31 mouse cellular contexts compared by ENCODE assay signal in the genomic region with DNA sequence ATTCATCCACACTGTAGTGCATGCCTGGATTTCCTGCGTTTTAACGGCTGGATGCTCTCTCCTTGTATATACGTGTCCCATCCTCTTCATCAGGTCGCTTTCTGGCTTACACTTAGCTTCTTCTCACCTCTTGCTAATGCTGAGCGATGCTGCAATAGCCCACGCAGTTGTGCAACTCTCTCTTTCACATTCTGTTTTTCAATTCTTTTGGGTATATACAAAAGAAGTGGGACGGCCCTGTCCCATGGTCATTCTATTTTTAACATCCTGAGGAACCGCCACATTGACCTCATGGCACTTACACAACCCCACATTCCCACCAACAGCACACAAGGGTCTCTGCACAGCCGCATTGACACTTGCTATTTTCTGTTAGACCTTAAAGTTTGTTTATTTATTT. TPM values are rescaled to one million over a fixed set of nuclear protein-coding genes. Genes with fewer than 3 reads are reported as not detected.
DNase-seq lines count a peak whose midpoint lies in the region; ATAC-seq and TF ChIP-seq lines count a peak whose summit lies in the region.
"Had no signal": no experiment of that assay in that cellular context is flagged by ENCODE, and none has a peak within 500 bp of the region (broad histone marks: within the 10 kb centered on the region; RNA-seq: fewer than 3 reads in every experiment).

No protein-coding gene starts in this region.

- no peaks in the 10 kb centered on the region for H3K36me3 ChIP-seq in lung, embryonic 16.5 days (ENCODE audit: control insufficient read depth, insufficient read depth, low read length)
- H3K36me3 ChIP-seq in midbrain, postnatal 0 days (ENCODE audit: insufficient read depth, low read length): no peaks in the 10 kb centered on the region
- H3K36me3 ChIP-seq: limb, embryonic 12.5 days; liver, embryonic 12.5 days; midbrain, embryonic 10.5 days; midbrain, embryonic 15.5 days; neural tube, embryonic 13.5 days had no signal

- H3K27me3 ChIP-seq in lung, embryonic 16.5 days (ENCODE audit: control insufficient read depth, insufficient read depth, low read depth, low read length): peaks cover 14% of the 10 kb centered on the region
- peaks cover 24% of the 10 kb centered on the region for H3K27me3 ChIP-seq in midbrain, postnatal 0 days (ENCODE audit: insufficient read depth, low read length)

- H3K9me3 ChIP-seq in lung, embryonic 16.5 days (ENCODE audit: control insufficient read depth, low read length): no peaks in the 10 kb centered on the region
- no peaks in the 10 kb centered on the region for H3K9me3 ChIP-seq in midbrain, postnatal 0 days (ENCODE audit: low read length)
- H3K9me3 ChIP-seq: limb, embryonic 12.5 days; liver, embryonic 12.5 days; midbrain, embryonic 10.5 days; midbrain, embryonic 15.5 days; neural tube, embryonic 13.5 days had no signal

- DNase-seq in lung, adult 18-20 months: peak; percentile 50 to 59
- DNase-seq in lung, adult 2 months: no peak
- peak; percentile 38 for DNase-seq in adipocyte (ENCODE audit: low spot score)
- no peak for DNase-seq in midbrain, postnatal 0 days (ENCODE audit: low spot score)
- no peak for DNase-seq in heart, postnatal 36 days
- no peak for DNase-seq in testis, postnatal 10 days (ENCODE audit: low spot score)
- DNase-seq: adrenal gland, adult 8-10 months; B cell, adult 2 months; cerebellum, adult 11-12 months; cerebellum, adult 9-11 months; forebrain, postnatal 0 days; gastrocnemius, postnatal 14 days; heart, adult 18-20 months; kidney, adult 9 months; kidney, postnatal 10 days; layer of hippocampus, adult 9-11 months; thymus, postnatal 4 days had no signal

- intact Hi-C loops in heart, postnatal 36 days (cut with DNase I): loop anchor here (10.0 kb wide), 1 partner anchor 1058 kb away; no protein-coding TSS in a partner anchor

- peak; percentile 27 for ATAC-seq in lung, embryonic 16.5 days (ENCODE audit: low read depth)
- peak; percentile 81 for ATAC-seq in megakaryocyte, adult 5-6 weeks (ENCODE audit: poor library complexity, severe bottlenecking)
- no peak for ATAC-seq in midbrain, postnatal 0 days (ENCODE audit: low FRiP score)
- ATAC-seq: activated CD4-positive, CD25-positive, alpha-beta regulatory T cell, adult 4 months; forebrain, postnatal 0 days; intestine, postnatal 0 days; liver, embryonic 12.5 days; midbrain, embryonic 15.5 days had no signal

- peaks cover 3% of the 10 kb centered on the region; the same call in 1 of the 2 replicates for H3K4me1 ChIP-seq in lung, adult 2 months (ENCODE audit: control insufficient read depth, insufficient read depth, low read length)
- H3K4me1 ChIP-seq in lung, embryonic 16.5 days (replicated peaks; ENCODE audit: control insufficient read depth, insufficient read depth, low read length): peaks cover 31% of the 10 kb centered on the region
- H3K4me1 ChIP-seq in midbrain, postnatal 0 days (ENCODE audit: insufficient read depth, low read length): peaks cover 8% of the 10 kb centered on the region; the same call in 1 of the 2 replicates

- WGBS in lung, adult 2 months: 56% methylated on average over 9 of the region's 9 CpGs
- WGBS in lung, embryonic 16.5 days: 41% methylated on average over 9 of the region's 9 CpGs
- WGBS in midbrain, postnatal 0 days: 58% methylated on average over 9 of the region's 9 CpGs

- no peak for TF ChIP-seq POLR2A in lung, adult 2 months (IDR thresholded peaks at IDR 0.05; ENCODE audit: borderline replicate concordance, extremely low read depth, low read depth, low read length)

- H3K4me2 ChIP-seq in lung, embryonic 16.5 days (ENCODE audit: low read depth, low read length): no peak overlapping the region
- H3K4me2 ChIP-seq in midbrain, postnatal 0 days (ENCODE audit: low read depth, low read length, poor library complexity, severe bottlenecking): no peak overlapping the region
- H3K4me2 ChIP-seq: heart, embryonic 11.5 days; hindbrain, embryonic 14.5 days; limb, embryonic 12.5 days; liver, embryonic 12.5 days; midbrain, embryonic 15.5 days; neural tube, embryonic 13.5 days had no signal

- H3K4me3 ChIP-seq in lung, adult 2 months (replicated peaks; ENCODE audit: extremely low read depth, low read depth, low read length): no peak overlapping the region
- H3K4me3 ChIP-seq in lung, embryonic 16.5 days (ENCODE audit: low read length): no peak overlapping the region
- H3K4me3 ChIP-seq in midbrain, postnatal 0 days (ENCODE audit: low read depth, low read length): no peak overlapping the region
- H3K4me3 ChIP-seq: erythroblast, embryonic 14.5 days; limb, embryonic 12.5 days; liver, embryonic 12.5 days; midbrain, embryonic 10.5 days; midbrain, embryonic 15.5 days; myocyte; neural tube, embryonic 13.5 days had no signal

- no peak overlapping the region for H3K27ac ChIP-seq in lung, embryonic 16.5 days (ENCODE audit: low read length)
- no peak overlapping the region for H3K27ac ChIP-seq in midbrain, postnatal 0 days (ENCODE audit: low read depth, low read length)
- H3K27ac ChIP-seq: hindbrain, embryonic 14.5 days; limb, embryonic 12.5 days; liver, embryonic 12.5 days; macrophage; midbrain, embryonic 10.5 days; midbrain, embryonic 15.5 days; neural tube, embryonic 13.5 days had no signal

- H3K9ac ChIP-seq in lung, embryonic 16.5 days (ENCODE audit: low read length): no peak overlapping the region
- no peak overlapping the region for H3K9ac ChIP-seq in midbrain, postnatal 0 days (replicated peaks; ENCODE audit: low read length, poor library complexity, severe bottlenecking)
- H3K9ac ChIP-seq: forebrain, postnatal 0 days; hindbrain, embryonic 14.5 days; limb, embryonic 12.5 days; liver, embryonic 12.5 days; midbrain, embryonic 15.5 days; neural tube, embryonic 13.5 days had no signal

- TF ChIP-seq CTCF in lung, adult 2 months (IDR thresholded peaks at IDR 0.05; ENCODE audit: insufficient read depth, low read length): no peak
- TF ChIP-seq CTCF in midbrain, postnatal 0 days (IDR thresholded peaks at IDR 0.05): no peak

RNA-seq across cellular contexts. Expression of a gene that starts 9.0 kb away (rescaled TPM):
- 55.1 and 59.1 TPM in 2 replicates for polyA plus RNA-seq in lung, adult 2 months (2012; rRNA removed)
- polyA plus RNA-seq in lung, embryonic 16.5 days (2015; fragmentation: Nextera tagmentation; extraction: Ambion mirVana): 23.3 and 23.4 TPM in 2 replicates
- total RNA-seq in megakaryocyte, adult 5-6 weeks (2015): 113 and 146 TPM in 2 replicates
- 79.4 and 92.9 TPM in 2 replicates for total RNA-seq in megakaryocyte, adult 5-6 weeks (2017)
- 82.2 and 94.9 TPM in 2 replicates for total RNA-seq in midbrain, postnatal 0 days (2014; rRNA removed)
- polyA plus RNA-seq in midbrain, postnatal 0 days (2015; fragmentation: Nextera tagmentation; extraction: Ambion mirVana): 20.2 and 21.8 TPM in 2 replicates
- 10 to 100 TPM; 16.8 to 16.9 TPM for total RNA-seq in heart, postnatal 36 days (2021)

Comparison
In these comparisons a context has a peak if more than half of its experiments do, and no peak if none do; other contexts are left out.
1. DNase-seq: peak in lung, adult 18-20 months (2 of 2) and adipocyte (single experiment); none in lung, adult 2 months (single experiment), midbrain, postnatal 0 days (single experiment), heart, postnatal 36 days (0 of 2) and testis, postnatal 10 days (single experiment).